Mouse (Mus musculus): ENCODE results near the gene Fam131c. TPM values are rescaled to one million over a fixed set of nuclear protein-coding genes. Genes with fewer than 3 reads are reported as not detected.

Gene Fam131c
- total and polyA plus RNA-seq, 3 experiments: not detected

DNA sequence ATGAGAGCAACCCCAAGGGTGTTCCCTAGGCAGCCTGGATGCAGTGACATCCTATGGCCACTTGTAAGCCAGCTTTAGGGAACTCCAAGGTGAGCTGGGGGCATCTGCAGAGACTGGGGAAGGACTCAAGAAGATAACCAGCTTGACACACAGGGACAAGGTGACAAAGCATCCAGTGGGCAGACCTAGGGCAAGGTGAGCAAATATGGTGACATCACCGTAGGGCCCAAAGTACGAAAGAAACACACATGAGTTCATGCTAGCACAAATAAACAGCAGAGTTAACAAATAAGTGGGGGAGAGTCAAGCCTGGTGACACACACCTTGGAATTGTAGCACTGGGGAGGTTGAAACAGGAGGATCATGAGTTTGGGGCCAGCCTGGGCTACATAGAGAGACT, 36.6 kb upstream of the Fam131c start:
- Histone ChIP-seq H3K9me3 (replicated peaks; ENCODE audit: low read length) (no peaks in the 10 kb centered on the region), H3K4me1 (ENCODE audit: control insufficient read depth in 1 of 2, insufficient read depth in 2 of 2) (peaks cover 0 to 7% of the 10 kb centered on the region in 2 experiments; a peak in 2 of 4 replicates), H3K4me3 (replicated peaks in 1 of 3; ENCODE audit: low read depth in 2 of 3, low read length in 2 of 3, poor library complexity in 1 of 3) (no peak overlapping the region), H3K4me2 (ENCODE audit: insufficient read depth, low read depth, poor library complexity, severe bottlenecking) (no peak overlapping the region), H3K9ac (ENCODE audit: insufficient read depth, low read depth) (no peak overlapping the region), H3K36me3 (replicated peaks in 1 of 2; ENCODE audit: control insufficient read depth in 1 of 2, insufficient read depth in 1 of 2, low read length in 1 of 2) (no peaks in the 10 kb centered on the region), H3K27me3 (replicated peaks) (peaks cover 88% of the 10 kb centered on the region), H3K79me2 (replicated peaks; ENCODE audit: control insufficient read depth, extremely low read depth, insufficient read depth, poor library complexity, severe bottlenecking) (no peaks in the 10 kb centered on the region), H3K27ac (ENCODE audit: insufficient read depth, low read depth) (no peak overlapping the region)
- in situ Hi-C loops (cut with MboI; ENCODE audit: low pct_ligation_motif_present, low pct_unique_long_range_greater_than_20kb, low sequenced_read_pairs): no loop called here
- TF ChIP-seq MAFK (IDR thresholded peaks at IDR 0.05; ENCODE audit: insufficient replicate concordance, low read length) (no peak), POLR2AphosphoS2 (IDR thresholded peaks at IDR 0.05; ENCODE audit: low read depth, low read length) (no peak), ELF1 (IDR thresholded peaks at IDR 0.05; ENCODE audit: low read depth, low read length) (no peak), USF1 (IDR thresholded peaks at IDR 0.05; ENCODE audit: low read depth, low read length) (no peak), MXI1 (IDR thresholded peaks at IDR 0.05; ENCODE audit: low read depth, low read length) (no peak), IRF4 (IDR thresholded peaks at IDR 0.05; ENCODE audit: low read depth, low read length) (no peak), CTCF (conservative IDR thresholded peaks at IDR 0.05 in 1 of 2, IDR thresholded peaks at IDR 0.05 in 1 of 2; ENCODE audit: low read depth in 2 of 2, low read length in 2 of 2) (no peak), E2F4 (IDR thresholded peaks at IDR 0.05; ENCODE audit: insufficient replicate concordance, low read depth, low read length) (no peak), JUND (conservative IDR thresholded peaks at IDR 0.05; ENCODE audit: low read depth, low read length) (no peak), SIN3A (IDR thresholded peaks at IDR 0.05; ENCODE audit: low read length) (no peak), HCFC1 (IDR thresholded peaks at IDR 0.05; ENCODE audit: low read depth, low read length) (no peak), RAD21 (IDR thresholded peaks at IDR 0.05; ENCODE audit: low read depth, low read length) (no peak), ZKSCAN1 (IDR thresholded peaks at IDR 0.05; ENCODE audit: borderline replicate concordance, low read depth, low read length) (no peak), UBTF (IDR thresholded peaks at IDR 0.05; ENCODE audit: low read depth, low read length) (no peak), CHD2 (IDR thresholded peaks at IDR 0.05; ENCODE audit: low read length) (no peak), MYC (IDR thresholded peaks at IDR 0.05; ENCODE audit: low read depth, low read length) (no peak)
- dilution Hi-C loops (cut with MboI; ENCODE audit: extremely low pct_ligation_motif_present, extremely low pct_unique_long_range_greater_than_20kb, low sequenced_read_pairs): no loop called here
- DNase-seq (ENCODE audit: extremely low read depth): no peak

DNA sequence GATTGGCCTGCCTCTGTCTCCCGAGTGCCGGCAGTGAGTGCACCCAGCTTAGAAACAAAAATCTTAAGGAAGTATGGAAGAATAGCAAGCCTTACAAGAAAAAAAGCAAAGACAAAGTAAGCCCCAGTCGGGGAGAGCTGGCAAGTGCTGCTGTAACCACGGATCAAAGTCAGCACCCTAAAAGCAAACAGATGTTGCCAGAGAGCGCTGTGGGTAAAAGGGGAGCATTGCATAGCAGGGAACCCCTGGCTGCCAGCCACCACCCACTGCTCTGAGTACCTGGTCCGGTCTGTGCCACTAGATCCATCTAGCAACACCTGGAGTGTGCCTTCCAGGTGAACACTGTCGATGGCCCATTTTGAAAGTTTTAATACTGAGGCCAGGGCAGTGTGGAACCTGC, 35.8 kb upstream of the Fam131c start:
- dilution Hi-C loops (cut with MboI; ENCODE audit: extremely low pct_ligation_motif_present, extremely low pct_unique_long_range_greater_than_20kb, low sequenced_read_pairs): no loop called here
- Histone ChIP-seq H3K4me2 (ENCODE audit: insufficient read depth, low read depth, poor library complexity, severe bottlenecking) (no peak overlapping the region), H3K36me3 (replicated peaks in 1 of 2; ENCODE audit: control insufficient read depth in 1 of 2, insufficient read depth in 1 of 2, low read length in 1 of 2) (no peaks in the 10 kb centered on the region), H3K4me3 (replicated peaks in 1 of 3; ENCODE audit: low read depth in 2 of 3, low read length in 2 of 3, poor library complexity in 1 of 3) (no peak overlapping the region), H3K27ac (ENCODE audit: insufficient read depth, low read depth) (no peak overlapping the region), H3K9ac (ENCODE audit: insufficient read depth, low read depth) (no peak overlapping the region), H3K27me3 (replicated peaks) (peaks cover 82% of the 10 kb centered on the region), H3K9me3 (replicated peaks; ENCODE audit: low read length) (no peaks in the 10 kb centered on the region), H3K4me1 (ENCODE audit: control insufficient read depth in 1 of 2, insufficient read depth in 2 of 2) (peaks cover 0 to 7% of the 10 kb centered on the region in 2 experiments; a peak in 2 of 4 replicates), H3K79me2 (replicated peaks; ENCODE audit: control insufficient read depth, extremely low read depth, insufficient read depth, poor library complexity, severe bottlenecking) (no peaks in the 10 kb centered on the region)
- DNase-seq (ENCODE audit: extremely low read depth): no peak
- TF ChIP-seq CHD1 (IDR thresholded peaks at IDR 0.05; ENCODE audit: low read depth, low read length): no peak
- TF ChIP-seq POLR2A (IDR thresholded peaks at IDR 0.05; ENCODE audit: low read depth, low read length): no peak
- no peak for TF ChIP-seq IRF4 (IDR thresholded peaks at IDR 0.05; ENCODE audit: low read depth, low read length)
- TF ChIP-seq MXI1 (IDR thresholded peaks at IDR 0.05; ENCODE audit: low read depth, low read length): no peak
- no peak for TF ChIP-seq E2F4 (IDR thresholded peaks at IDR 0.05; ENCODE audit: insufficient replicate concordance, low read depth, low read length)
- in situ Hi-C loops (cut with MboI; ENCODE audit: low pct_ligation_motif_present, low pct_unique_long_range_greater_than_20kb, low sequenced_read_pairs): no loop called here

All from CH12.LX (cell line).